Mouse (Mus musculus) megakaryocyte, embryonic 14.5 days (primary cell): ENCODE measurements around the gene Mphosph10.

ENCODE experiments used
- FLI1 ChIP-seq: IDR thresholded peaks from 2 replicates; pipeline ENCODE4 v1.6.1; 2012; ENCODE audit warnings: low read length, inconsistent platforms, mixed read lengths
- GATA1 ChIP-seq: IDR thresholded peaks from 3 replicates; pipeline ENCODE4 v1.6.1; 2012; ENCODE audit warnings: mixed read lengths, low read length, inconsistent platforms, borderline replicate concordance

- TF ChIP-seq GATA1 (no peak), FLI1 (no peak)
Observed at GRCm38 (mm10) chr7:64357405-64357804, 34.7 kb downstream of the Mphosph10 start.
